Mouse (Mus musculus): Measurements from ENCODE around the gene Mad2l1bp. TPM values are rescaled to one million over a fixed set of nuclear protein-coding genes. Genes with fewer than 3 reads are reported as not detected.

Mad2l1bp gene
- polyA plus RNA-seq, 1 experiment from 2014 or later = 37.7 TPM

DNA sequence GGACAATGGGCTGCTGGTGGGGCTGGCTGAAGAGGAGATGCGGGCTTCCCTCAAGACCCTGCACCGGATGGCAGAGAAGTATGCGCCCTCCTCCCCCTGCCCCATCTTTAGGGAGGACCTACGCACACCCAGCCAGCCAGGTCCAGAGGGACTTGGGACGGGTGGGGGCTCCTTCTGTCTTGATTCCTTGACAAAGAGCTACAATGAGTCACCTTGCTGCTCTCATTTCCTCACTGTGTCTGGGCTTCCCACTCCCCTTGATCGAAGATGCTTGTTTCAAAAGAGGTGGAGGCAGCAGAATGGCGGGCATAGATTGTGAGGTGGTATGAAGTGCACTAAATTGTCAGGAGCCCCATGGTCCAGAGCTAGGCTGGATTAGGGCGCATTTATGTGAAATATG lies 10.9 kb upstream of the Mad2l1bp start:
- 96% methylated on average over 8 of the region's 8 CpGs for WGBS
- peaks cover 70% of the 10 kb centered on the region for H3K36me3 ChIP-seq
- no peak overlapping the region for H3K4me3 ChIP-seq
- no peaks in the 10 kb centered on the region for H3K9me3 ChIP-seq (replicated peaks)
- H3K27me3 ChIP-seq (ENCODE audit: low read depth, poor library complexity, severe bottlenecking) = no peaks in the 10 kb centered on the region
- no peak overlapping the region for H3K27ac ChIP-seq
- H3K4me1 ChIP-seq = peaks cover 19% of the 10 kb centered on the region
- DNase-seq (ENCODE audit: low spot score) = no peak

DNA sequence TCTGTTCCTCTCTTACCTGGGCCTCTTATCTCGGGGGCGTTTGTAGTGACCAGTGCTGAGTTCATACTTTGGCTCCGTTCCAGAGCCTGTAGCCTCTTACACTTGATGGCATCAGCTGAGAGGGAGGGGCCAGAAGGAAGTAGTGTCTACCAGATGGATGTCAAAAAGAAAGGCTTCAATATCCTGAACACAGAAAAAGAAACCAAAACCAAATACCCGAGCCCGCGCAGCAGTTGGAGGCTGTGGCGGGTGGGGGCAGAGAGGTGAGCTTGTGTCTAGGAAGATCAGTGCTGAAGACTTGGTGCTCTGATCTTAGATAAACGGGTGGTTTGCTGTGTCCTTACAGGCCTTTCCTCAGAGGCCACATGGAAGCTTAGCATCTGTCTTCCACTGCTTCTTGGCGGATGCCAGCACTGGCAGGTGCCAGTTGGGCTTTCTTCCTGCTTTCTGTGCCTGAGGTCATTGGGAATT lies 9.6 kb upstream of the Mad2l1bp start:
- DNase-seq (ENCODE audit: low spot score) = no peak
- no peak overlapping the region for H3K4me3 ChIP-seq
- no peak overlapping the region for H3K27ac ChIP-seq
- 92% methylated on average over 9 of the region's 9 CpGs for WGBS
- H3K27me3 ChIP-seq (ENCODE audit: low read depth, poor library complexity, severe bottlenecking) = no peaks in the 10 kb centered on the region
- H3K36me3 ChIP-seq = peaks cover 57% of the 10 kb centered on the region
- H3K4me1 ChIP-seq = peaks cover 19% of the 10 kb centered on the region
- H3K9me3 ChIP-seq (replicated peaks) = no peaks in the 10 kb centered on the region

DNA sequence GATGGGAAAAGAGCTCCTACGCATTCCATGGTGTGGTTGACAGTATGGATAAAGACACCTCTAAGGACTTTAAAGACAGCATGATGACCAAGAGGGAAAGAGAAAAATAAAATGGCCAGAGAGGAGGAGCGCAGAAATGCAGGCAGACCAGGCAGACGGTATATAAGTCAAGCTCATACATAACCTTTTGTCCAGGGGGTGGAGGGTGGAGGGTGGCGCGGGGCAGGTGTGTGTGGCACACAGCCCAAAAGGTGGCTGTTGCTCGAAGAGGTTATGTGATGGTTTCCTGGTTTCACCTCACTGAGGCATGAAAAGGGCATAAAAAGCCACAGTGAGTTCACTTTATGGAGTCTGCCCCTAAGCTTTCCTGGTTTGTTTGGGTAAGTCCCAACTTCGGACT lies 9.2 kb upstream of the Mad2l1bp start:
- Histone ChIP-seq H3K27me3 (ENCODE audit: low read depth, poor library complexity, severe bottlenecking) (no peaks in the 10 kb centered on the region), H3K36me3 (peaks cover 52% of the 10 kb centered on the region), H3K27ac (no peak overlapping the region), H3K4me1 (peaks cover 19% of the 10 kb centered on the region), H3K4me3 (no peak overlapping the region), H3K9me3 (replicated peaks) (no peaks in the 10 kb centered on the region)
- 93% methylated on average over 7 of the region's 7 CpGs for WGBS
- no peak for DNase-seq (ENCODE audit: low spot score)

DNA sequence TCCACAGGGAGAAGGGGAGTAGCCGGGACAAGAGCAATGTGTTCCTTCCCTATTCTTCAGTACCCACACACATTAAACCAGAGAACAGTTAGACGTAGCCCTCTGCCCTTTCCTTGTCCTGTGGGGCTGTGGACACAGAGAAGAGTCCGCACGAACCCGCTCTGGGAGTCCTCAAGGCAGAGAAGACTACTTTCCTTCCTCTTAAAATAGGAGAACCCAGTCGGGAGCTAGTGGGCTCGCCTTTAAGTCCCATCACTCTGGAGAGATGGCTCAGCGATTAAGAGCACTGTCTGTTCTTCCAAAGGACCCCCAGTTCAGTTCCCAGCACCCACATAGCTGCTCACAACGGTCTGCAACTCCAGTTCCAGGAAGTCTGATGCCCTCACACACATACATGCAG lies 8.4 kb upstream of the Mad2l1bp start:
- Histone ChIP-seq H3K36me3 (peaks cover 44% of the 10 kb centered on the region), H3K4me1 (peaks cover 19% of the 10 kb centered on the region), H3K27ac (peak overlapping the region; percentile 92), H3K4me3 (peak overlapping the region; percentile 90), H3K9me3 (replicated peaks) (no peaks in the 10 kb centered on the region), H3K27me3 (ENCODE audit: low read depth, poor library complexity, severe bottlenecking) (no peaks in the 10 kb centered on the region)
- DNase-seq (ENCODE audit: low spot score) = no peak
- WGBS = 51% methylated on average over 9 of the region's 9 CpGs

DNA sequence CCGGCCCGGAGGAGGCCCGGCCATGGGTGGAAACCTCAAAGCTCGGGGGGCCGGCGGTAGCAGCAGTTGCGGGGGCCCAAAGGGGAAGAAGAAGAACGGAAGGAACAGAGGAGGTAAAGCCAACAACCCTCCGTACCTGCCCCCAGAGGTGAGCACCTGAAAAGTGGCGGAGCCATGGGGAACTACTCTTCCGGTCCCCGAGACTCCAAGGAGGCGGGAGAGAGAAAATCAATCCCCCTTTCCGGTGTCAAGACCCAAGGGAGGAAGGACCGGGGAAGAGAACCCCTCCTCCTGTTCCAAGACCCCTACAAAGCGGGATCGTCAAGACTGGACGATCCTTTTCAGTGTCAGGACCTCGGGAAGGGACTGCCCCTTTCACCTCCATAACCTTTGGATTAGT lies 7.8 kb upstream of the Mad2l1bp start:
- Histone ChIP-seq H3K27me3 (ENCODE audit: low read depth, poor library complexity, severe bottlenecking) (no peaks in the 10 kb centered on the region), H3K4me3 (peak overlapping the region; percentile 90), H3K4me1 (peaks cover 19% of the 10 kb centered on the region), H3K9me3 (replicated peaks) (no peaks in the 10 kb centered on the region), H3K27ac (peak overlapping the region; percentile 92), H3K36me3 (peaks cover 39% of the 10 kb centered on the region)
- 2% methylated on average over 19 of the region's 19 CpGs for WGBS
- DNase-seq (ENCODE audit: low spot score) = no peak

DNA sequence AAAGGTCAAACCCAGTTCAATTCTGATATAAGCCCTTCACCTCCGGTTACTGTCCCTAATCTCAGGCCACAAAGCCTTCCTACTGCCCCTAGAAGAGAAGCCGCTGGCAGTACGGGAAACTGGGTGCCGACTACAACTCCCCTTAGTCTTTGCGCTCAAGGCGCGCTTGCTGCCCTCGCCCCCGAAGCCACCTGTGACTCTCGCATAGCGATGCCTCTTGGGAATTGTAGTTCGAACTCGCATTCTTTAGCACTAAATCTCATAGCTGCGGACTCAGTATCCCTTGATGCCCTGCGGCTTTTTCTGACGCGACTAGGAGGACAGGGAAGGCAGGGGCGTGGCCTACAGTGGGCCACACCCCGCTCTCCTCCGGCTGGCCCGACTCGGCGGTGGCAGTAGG lies 7.3 kb upstream of the Mad2l1bp start, which contains the start of gene Gtpbp2:
Gtpbp2 (plus strand) TSS at position 347 of the 400 bp plus-strand sequence.
- Histone ChIP-seq H3K36me3 (peaks cover 34% of the 10 kb centered on the region), H3K4me3 (peak within 1 kb of the TSS; percentile 90), H3K9me3 (replicated peaks) (no peaks in the 10 kb centered on the region), H3K27me3 (ENCODE audit: low read depth, poor library complexity, severe bottlenecking) (no peaks in the 10 kb centered on the region), H3K27ac (peak within 1 kb of the TSS; percentile 92), H3K4me1 (peaks cover 19% of the 10 kb centered on the region)
- 0% methylated on average over 23 of the region's 23 CpGs for WGBS
- DNase-seq (ENCODE audit: low spot score) = peak; percentile 94

DNA sequence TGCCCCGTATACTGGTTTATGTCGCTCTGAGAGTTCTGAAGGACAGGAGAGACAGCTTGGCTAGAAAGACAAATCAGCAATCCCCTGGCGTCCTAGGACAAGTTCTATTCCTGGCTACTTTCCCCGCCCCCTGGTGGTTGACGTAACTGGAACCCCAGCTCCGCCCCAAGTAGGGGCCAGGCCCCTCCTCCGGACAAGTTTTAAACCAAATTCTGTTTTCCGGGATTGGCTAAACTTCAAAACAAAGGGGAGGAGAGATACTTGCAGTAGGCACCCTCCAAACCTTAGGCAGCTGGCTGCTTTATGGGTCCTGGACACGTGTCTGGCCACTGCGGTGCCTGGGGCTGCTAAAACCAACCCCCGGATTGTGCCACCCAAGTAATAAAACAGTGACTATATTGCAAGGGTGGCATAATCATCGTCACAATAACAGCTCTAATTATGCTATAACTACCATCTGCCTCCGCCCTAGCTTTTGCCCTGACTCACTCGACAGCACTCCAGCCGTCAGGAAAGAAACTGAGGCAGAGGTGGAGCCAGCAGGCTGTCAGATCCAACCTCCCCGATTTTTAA lies 6.8 kb upstream of the Mad2l1bp start:
- Histone ChIP-seq H3K9me3 (replicated peaks) (no peaks in the 10 kb centered on the region), H3K27ac (peak overlapping the region; percentile 92), H3K4me1 (peaks cover 19% of the 10 kb centered on the region), H3K4me3 (peak overlapping the region; percentile 90), H3K27me3 (ENCODE audit: low read depth, poor library complexity, severe bottlenecking) (no peaks in the 10 kb centered on the region), H3K36me3 (peaks cover 29% of the 10 kb centered on the region)
- under 1% methylated on average over 16 of the region's 16 CpGs for whole genome bisulfite sequencing
- DNase-seq (ENCODE audit: low spot score) = peak; percentile 88

DNA sequence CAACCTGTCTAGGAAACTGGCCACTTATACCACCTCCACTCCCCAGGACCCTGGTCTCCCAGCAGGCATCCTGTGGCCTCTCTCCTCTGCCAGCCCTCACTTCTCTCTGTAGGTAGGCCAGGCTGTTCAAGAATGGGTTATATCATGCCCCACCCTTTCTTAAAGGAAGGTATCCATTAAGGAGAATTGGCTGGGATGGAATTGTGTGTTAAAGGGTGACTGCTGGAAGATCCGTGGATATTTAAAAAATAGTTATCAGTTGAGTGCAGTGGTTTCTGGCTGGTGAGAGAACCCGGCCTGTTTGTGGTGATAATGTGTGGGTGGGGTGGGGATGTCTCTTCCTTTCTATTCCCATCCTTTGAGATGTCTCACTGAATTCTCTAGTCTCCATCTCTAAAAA lies 5.9 kb upstream of the Mad2l1bp start:
- WGBS = 65% methylated on average over 2 of the region's 2 CpGs
- Histone ChIP-seq H3K4me3 (peak overlapping the region; percentile 90), H3K27ac (no peak overlapping the region; the same call in 1 of the 2 replicates), H3K9me3 (replicated peaks) (no peaks in the 10 kb centered on the region), H3K27me3 (ENCODE audit: low read depth, poor library complexity, severe bottlenecking) (no peaks in the 10 kb centered on the region), H3K36me3 (peaks cover 19% of the 10 kb centered on the region), H3K4me1 (peaks cover 19% of the 10 kb centered on the region)
- no peak for DNase-seq (ENCODE audit: low spot score)

DNA sequence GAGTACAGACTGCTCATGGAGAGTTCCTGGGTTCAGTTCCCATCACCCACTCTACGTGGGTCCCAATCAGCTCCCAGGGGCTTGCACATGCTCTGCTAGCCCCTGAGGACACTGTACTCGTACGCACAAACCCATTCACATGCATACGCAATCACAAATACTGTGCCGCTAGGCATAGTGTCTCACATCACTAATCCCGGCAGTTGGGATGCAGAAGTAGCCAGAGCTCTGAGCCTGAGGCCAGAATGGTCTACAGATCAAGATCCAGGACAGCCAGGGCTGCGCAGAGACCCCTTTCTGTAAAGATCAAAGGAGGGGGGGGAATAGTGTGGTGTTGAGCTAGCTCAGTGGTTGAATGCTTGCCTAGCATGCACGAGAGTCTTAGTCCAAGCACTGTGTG lies 3.8 kb upstream of the Mad2l1bp start:
- Histone ChIP-seq H3K9me3 (replicated peaks) (no peaks in the 10 kb centered on the region), H3K4me1 (peaks cover 23% of the 10 kb centered on the region), H3K27ac (no peak overlapping the region), H3K36me3 (no peaks in the 10 kb centered on the region), H3K4me3 (no peak overlapping the region), H3K27me3 (ENCODE audit: low read depth, poor library complexity, severe bottlenecking) (no peaks in the 10 kb centered on the region)
- WGBS = 88% methylated on average over 8 of the region's 8 CpGs
- DNase-seq (ENCODE audit: low spot score) = no peak

DNA sequence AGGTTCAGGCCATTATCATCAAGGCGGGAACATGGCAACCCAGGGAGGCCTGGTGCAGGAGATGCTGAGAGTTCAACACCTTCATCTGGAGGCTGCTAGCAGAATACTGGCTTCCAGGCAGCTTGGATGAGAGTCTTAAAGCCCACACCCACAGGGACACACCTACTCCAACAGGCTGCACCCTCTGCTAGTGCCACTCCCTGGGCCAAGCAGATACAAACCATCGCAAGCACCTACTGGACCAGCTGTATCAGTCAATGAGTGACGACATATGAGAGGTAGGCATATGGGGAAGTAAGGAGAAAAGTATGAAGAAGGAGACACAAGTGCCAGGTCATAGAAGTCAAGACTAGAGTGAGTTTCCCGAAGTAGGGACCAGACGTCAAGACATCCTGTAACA lies 3.3 kb upstream of the Mad2l1bp start:
- 86% methylated on average over 5 of the region's 5 CpGs for WGBS
- H3K27ac ChIP-seq = no peak overlapping the region
- no peaks in the 10 kb centered on the region for H3K9me3 ChIP-seq (replicated peaks)
- H3K4me3 ChIP-seq = no peak overlapping the region
- no peak for DNase-seq (ENCODE audit: low spot score)
- H3K27me3 ChIP-seq (ENCODE audit: low read depth, poor library complexity, severe bottlenecking) = no peaks in the 10 kb centered on the region
- H3K36me3 ChIP-seq = peaks cover 2% of the 10 kb centered on the region
- H3K4me1 ChIP-seq = peaks cover 19% of the 10 kb centered on the region

DNA sequence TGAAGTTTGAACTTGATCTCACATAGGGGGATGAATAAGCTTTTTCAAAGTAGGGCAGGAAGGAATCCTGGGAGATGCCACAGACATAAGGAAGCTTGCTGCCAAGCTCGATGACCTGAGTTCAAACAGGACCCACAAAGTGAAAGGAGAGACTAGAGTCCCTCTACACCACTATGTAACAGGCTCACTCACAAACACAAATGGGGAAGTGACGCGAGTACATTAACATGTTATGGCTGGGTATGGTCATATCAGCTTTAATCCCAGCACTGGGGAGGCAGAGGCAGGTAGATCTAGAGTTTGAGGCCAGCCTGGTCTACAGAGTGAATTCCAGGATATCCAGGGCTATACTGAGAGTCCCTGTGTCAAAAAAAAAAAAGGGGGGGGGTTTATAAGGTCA lies 983 bp upstream of the Mad2l1bp start:
- H3K27ac ChIP-seq = no peak overlapping the region
- H3K27me3 ChIP-seq (ENCODE audit: low read depth, poor library complexity, severe bottlenecking) = no peaks in the 10 kb centered on the region
- H3K4me1 ChIP-seq = peaks cover 10% of the 10 kb centered on the region
- 97% methylated on average over 3 of the region's 3 CpGs for WGBS
- no peaks in the 10 kb centered on the region for H3K9me3 ChIP-seq (replicated peaks)
- peaks cover 12% of the 10 kb centered on the region for H3K36me3 ChIP-seq
- DNase-seq (ENCODE audit: low spot score) = no peak
- no peak overlapping the region for H3K4me3 ChIP-seq

DNA sequence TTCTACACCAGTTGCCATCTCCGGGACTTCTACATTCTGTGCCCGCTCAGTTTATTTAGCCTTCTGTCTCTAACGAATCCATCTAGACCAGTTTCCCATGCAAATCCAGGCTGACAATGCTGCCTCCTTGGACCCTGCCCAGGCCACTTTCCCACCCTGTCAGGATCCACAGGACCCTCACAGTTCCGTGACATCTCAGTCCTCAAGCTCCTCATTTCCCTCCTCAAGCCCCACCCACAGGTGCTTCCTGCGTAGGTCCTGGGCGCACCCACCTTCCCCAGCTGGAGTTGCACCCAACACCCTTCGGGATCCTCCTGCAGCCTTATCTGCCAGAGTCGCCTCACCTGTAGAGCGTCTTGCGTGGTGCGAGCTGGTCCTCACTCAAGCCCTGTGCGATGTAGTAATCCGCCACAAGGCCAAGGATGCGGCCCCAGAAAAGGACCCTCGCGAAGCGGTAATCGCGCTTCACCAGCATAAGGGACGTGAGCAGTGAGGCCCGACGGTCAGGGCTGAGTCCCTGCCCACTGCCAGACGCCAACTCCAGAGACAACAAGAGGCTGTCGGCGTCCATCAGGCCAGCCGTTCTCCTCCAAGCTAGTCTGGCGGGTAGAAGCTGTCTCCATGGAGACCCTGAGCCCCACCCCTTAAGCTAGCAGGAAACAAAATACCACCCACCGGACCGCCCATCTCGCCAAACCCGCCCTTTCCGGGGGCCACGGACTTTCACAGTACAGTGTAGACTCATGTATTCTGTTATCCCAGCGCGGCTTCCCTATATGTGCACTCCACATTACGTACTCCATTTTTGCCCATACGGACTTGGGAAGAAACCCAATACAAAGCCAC lies 9.6 kb downstream of the Mad2l1bp start, which contains the start of gene Rsph9:
Rsph9 (minus strand) TSS at position 639 of the 846 bp plus-strand sequence.
- Histone ChIP-seq H3K9me3 (replicated peaks) (no peaks in the 10 kb centered on the region), H3K27me3 (ENCODE audit: low read depth, poor library complexity, severe bottlenecking) (no peaks in the 10 kb centered on the region), H3K4me3 (peak within 1 kb of the TSS; percentile 66), H3K36me3 (peaks cover 40% of the 10 kb centered on the region), H3K27ac (peak within 1 kb of the TSS; percentile 72), H3K4me1 (peaks cover 21% of the 10 kb centered on the region)
- WGBS = 8% methylated on average over 37 of the region's 37 CpGs
- DNase-seq (ENCODE audit: low spot score) = peak; percentile 86

DNA sequence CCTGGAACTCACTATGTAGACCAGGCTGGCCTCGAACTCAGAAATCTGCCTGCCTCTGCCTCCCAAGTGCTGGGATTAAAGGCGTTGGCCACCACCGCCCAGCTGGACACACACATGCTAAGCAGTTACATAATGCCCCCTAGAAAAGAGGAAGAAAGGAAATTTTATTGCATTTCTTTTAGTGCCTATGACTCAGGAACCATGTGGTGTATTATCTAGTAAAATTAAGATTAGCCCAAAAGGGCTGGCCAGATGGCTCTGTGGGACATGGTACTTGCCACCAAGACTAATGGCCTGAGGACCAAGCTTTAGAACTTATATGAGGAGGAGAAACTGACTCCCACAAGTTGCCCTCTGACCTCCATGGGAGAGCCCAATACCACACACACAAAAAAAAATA lies 13.5 kb downstream of the Mad2l1bp start:
- Histone ChIP-seq H3K4me1 (peaks cover 24% of the 10 kb centered on the region), H3K9me3 (replicated peaks) (no peaks in the 10 kb centered on the region), H3K27me3 (ENCODE audit: low read depth, poor library complexity, severe bottlenecking) (no peaks in the 10 kb centered on the region), H3K27ac (no peak overlapping the region), H3K36me3 (0 out of 2 replicates have a peak, but pooled peaks cover 1% of the 10 kb centered on the region), H3K4me3 (no peak overlapping the region)
- WGBS = 90% methylated on average over 3 of the region's 3 CpGs
- DNase-seq (ENCODE audit: low spot score) = no peak

Data from limb, embryonic 10.5 days (tissue).